Mouse (Mus musculus) spleen, adult 18-20 months (tissue): ENCODE data around the gene C8b.

ENCODE experiments used
- DNase-seq, 2 experiments: peaks; one replicate each; pipeline ENCODE4 v3.0.0; 2022; ENCODE audit warnings: mixed read lengths in 2 of 2

The C8b gene

DNA sequence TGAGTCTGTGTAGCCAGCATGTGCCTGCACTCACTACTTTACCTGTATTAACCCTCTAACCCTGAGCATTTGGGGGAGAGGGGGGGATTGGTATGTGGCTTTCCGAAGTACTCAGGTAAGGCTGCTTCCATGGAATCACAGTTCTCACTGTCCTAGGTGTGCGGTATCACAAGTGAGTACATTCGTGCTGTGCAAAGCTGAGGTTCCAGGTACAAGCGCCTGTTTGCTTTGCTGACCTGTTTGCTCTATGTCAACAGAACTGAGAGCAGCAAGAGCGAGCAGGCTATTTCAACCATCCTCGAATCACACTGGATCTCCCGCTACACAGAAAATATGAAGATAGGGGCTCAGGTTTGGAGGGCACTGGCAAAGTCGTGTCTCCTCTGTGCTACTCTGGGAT lies at the start of gene C8b:
C8b (plus strand) TSS at position 253 of the 400 bp plus-strand sequence.
- DNase-seq = no peak

DNA sequence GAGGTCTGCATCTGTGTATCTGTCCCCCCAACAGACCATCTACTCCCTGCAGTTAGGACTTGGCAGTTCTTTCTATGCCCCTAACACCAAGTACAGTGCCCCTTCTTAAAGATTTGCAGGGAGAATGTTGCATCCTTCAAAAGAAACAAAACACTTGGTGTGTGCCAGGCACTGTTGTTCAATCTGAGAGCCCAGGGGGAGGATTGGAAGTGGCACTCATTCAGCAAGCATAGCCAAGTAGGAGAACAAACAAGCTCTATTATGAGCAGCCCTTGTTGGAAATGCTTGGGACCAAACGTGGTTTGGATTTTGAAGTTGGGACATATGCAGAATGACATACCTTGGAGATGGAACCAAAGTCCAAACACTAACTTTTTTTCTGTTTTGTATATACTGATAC lies 49.6 kb upstream of the C8b start:
- no peak for DNase-seq

DNA sequence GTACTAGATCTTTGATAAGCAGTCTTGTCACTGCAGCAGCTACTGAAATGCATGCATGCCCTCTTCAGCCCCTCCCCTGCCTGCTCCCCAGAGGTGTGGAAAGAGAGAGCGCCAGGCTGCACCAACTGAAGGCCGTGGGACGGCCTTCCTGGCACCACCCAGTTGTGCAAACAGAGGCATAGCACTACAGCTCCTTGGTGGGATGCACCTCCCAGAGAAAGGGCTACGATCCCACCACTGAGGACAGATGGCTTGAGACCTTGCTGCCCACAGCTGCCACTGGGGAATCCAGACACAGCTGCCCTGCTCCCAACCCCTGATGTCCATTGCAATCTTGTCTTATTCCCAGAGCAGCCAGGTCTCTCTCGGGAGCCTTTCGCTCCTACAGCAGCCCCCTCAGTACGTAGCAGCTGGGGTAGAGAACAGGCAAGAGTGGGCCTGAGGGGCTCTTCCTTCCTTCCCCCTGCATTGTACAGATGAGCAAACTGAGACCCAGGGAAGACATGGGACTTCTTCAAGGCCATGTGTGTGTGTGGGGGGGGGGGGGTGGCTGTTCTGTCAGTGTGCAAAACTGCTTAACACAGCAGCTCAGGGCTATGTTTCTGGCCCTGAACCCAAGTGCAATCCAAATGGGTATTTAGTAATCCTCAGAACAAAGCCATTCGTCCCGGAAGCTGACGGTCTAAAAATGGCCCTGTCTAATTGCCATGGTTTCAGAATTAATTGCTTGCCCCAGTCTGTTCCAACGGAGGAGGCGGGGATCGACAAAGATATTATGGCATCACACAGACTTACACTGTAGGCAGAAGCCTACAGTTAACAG lies 46.9 kb upstream of the C8b start:
- DNase-seq = no peak

DNA sequence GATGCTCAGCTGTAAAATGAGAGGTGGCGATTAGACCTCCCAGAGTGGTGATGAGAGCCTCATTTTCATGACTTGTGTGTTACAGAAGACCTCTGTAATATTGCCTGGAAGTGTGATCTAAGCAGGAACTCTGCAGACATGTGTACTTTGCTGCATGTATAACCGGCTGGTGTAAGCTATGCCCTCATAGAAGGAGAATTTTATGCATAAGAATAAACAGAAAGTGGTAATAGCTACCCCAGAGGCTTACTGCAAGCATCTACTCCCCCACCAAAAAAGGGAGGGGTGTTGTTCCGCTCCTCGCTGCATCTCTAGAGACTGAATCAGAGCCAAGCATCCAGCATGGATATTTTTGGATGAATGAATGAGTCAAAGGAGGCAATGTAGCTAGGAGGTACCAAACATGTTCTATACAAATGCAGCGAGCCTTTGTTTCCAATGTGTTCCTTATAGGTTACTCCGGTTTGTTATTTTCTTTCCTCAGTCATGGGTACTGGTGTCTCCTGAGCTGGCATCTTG lies 42.5 kb upstream of the C8b start:
- DNase-seq = no peak

DNA sequence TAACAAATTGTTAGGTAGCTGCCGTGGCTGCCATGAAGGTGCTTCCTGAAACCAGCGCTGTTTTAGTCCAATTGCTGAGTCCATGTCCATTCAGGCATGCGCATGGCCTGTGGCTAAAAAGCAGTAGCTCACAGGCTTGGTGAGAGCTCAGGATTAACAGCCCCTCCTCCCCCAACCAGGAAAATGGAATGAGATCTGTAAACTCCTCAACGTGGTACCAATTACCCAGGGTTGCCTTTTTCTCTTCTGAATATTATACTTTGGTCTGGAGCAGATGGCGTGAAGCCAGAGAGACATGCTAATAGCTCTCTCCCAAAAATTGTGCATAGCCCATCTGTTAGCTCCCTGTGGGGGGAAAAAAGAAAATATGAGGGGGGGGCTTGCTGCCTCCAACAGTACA lies 41.9 kb upstream of the C8b start:
- DNase-seq = no peak

DNA sequence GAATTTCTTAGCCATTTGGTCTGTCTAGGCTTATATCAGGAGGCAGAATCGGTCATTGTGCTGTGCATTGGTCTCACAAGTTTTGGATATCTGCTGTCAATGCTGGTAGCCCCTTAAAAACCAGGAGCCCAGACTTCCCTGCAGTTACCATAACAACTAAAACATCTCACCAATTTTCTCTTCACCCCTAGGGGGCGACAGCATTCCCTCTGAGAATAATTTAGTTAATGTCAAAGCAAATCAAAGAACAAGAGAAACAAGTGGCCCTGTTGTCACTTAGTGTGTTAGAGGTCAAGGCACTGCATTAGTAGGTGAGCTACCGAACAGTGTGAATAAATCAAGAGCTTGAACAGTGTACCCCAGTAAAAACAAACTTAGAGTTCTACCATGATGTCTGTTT lies 40.4 kb upstream of the C8b start:
- DNase-seq = no peak

DNA sequence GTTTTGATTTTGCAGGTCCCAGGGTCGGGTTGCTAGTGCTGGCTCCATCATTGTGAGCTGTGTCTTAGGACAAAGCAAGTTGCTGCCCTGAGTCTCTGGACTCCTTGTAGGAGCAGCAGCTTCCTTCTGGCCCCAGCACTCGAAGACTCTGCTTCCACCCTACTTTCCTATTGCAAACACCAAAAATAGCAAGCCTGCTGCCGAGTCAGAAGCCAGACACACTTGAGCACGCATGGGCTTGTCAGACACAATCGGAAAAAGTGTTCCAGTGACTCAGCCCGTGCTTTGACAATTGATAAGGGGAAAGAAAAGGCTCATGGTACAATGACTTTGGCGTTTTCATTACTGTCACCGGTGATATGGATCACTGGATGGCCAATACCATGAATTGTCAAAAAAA lies 36.9 kb upstream of the C8b start:
- DNase-seq = no peak

DNA sequence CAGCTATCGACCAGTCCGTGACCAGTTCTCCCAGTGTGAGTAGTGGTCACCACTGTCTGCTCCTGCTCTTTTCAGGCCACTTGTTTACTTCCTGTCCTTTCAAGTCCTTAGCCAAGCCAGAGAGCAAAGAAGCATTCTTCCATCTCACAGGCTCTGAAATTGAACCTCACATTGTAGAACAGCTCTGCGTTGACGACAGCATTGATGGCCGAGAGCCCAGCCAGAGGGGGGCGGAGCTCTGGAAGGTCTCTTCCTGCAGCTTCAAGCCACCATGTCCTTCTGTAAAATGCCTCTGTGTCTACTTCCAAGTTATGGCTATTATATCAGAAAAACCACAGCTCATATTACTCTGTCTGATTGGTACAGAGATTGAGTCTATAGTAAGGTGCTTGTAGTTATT lies 19.6 kb upstream of the C8b start:
- no peak for DNase-seq

DNA sequence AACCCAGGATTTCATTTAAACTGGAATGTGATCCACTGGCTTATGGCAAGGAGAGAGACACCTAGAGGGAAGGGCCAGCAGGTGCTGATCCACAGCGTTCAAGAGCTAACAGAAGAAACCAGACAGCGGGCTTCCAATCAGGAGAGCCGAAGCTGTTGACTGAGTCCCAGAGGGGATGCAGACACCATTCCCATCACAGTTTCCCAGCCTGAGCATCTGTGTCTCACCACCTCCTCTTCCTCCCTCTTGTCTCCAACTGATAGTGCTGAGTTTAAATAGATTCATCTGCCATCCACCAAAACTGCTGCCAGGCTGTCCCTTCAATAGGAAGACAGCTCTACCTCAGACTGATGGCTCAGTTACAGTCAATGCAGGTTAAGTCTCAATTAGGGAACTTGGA lies 12.0 kb upstream of the C8b start:
- no peak for DNase-seq

DNA sequence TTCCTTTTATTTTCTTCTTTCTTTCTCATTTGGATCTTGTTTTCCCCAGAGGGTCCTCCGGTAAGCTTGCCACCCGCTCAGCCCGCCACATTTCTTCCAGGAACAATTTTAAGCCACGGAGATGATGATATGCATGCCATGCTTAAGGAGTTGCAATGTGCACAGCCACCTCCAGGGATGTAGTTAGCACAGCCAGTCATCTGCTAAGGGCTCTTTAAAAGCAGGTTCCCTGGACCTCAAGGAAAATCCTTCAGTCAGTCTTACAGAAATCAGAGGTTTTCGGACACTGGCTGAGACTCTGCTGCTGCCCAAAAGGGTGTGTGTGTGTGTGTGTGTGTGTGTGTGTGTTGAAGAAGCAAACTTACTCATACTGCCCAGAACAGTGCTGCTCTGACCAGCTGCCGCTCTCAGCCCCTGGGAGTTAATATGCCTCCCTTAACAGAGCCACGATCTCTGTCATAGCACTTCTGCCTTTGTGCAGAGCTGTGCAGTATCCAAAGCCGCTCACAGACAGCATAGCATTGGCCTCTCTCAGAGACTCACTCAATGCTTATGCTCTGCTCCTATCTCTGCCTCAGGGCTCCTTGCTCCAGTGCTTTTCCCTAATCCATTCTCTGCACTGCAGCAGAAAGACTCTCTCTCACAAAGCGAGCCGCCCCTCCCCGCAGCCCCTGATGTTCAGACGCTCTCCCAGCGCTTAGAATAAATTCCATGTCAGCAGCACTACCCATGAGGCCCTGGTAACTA lies 5.1 kb upstream of the C8b start:
- DNase-seq = no peak

DNA sequence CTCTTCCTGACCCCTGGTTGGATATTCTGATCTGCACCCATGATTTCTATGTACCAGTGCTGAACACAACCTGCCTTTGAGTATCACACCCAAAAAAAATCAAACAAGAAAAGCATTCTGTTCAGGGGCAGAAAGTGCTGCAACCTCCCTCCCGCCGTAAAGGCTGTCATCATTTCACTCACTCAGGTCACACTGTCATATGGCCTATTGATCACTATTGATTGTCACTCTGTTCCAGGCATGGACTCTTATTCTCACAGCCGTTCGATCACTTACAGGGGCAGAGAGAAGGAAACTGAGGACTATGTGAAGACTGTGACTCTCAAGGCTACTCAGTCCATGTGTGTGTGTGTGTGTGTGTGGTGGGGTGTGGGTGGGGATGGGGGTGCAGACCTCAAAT lies 2.1 kb downstream of the C8b start:
- no peak for DNase-seq

DNA sequence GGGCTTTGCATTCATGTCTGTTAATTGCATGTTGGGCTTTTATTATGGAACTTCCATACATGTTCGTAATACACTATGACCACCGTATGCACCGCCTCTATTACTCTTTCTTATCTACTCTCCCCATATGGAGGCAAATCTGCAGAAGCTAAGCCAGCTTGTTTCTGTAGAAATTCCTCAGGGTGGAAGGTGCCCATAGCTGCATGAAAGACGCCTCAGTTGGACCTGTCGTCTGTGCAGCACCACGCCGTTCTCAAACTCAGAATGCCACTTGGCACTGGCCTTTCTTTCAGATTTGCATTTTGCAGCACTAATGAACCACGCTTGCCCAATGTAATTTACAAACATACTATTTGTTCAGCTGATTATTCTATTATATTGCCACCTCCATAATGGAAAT lies 3.5 kb downstream of the C8b start:
- DNase-seq = no peak

DNA sequence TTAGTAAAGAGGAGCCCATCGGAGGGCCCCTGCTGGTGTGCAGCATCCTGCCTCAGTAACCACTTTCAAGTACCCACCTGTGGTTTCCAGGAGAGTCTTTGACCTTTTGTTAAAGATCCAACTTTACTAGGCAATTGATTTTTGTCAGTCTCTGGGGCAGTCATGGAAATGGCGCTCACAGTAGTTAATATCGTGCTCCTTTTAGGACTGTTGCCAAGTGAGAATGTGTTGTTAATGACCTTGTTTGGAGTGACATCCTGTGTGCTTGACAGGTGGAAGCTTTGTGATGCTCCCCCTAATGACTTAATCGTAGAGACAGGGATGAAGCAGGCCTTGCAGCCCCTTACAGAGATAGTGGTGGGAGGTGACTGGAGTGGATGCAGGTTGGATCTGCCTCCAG lies 4.2 kb downstream of the C8b start:
- DNase-seq = no peak

DNA sequence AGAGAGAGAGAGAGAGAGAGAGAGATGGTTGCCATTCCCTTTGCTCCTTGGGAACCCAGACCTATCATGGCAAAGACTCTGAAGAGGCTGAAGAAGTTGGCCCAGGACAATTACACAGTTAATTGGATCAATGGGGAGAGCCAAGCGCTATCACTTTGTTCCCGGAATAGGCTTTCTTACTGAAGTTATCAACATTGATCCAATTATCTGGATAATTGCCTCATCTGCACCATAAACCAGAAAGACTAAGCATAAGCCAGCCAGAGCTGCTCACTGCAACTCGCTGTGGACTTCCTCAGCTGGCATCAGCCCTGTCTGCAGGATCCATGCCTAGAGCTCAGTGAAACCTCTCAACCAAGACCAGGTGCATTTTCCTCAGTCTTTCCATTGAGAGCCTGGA lies 9.5 kb downstream of the C8b start:
- DNase-seq = no peak

DNA sequence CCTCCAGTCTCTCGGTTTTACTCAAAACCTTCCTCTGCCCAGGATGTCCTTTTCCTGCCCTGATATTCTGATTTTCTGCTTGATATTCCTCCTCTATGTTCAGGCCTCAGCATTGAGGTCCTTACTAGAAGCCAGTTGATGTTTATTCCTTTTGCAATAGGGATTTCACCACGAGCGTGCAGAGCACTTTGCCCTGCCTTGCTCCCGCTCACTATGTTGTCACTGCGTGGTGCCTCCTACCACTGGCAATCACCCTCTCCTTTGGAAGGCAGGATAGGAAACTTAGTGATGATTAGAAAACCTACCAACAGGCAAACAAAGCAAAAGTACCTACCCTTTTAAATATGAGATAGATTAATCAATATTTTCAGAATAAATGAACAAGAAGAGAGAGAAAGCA lies 13.3 kb downstream of the C8b start:
- no peak for DNase-seq

DNA sequence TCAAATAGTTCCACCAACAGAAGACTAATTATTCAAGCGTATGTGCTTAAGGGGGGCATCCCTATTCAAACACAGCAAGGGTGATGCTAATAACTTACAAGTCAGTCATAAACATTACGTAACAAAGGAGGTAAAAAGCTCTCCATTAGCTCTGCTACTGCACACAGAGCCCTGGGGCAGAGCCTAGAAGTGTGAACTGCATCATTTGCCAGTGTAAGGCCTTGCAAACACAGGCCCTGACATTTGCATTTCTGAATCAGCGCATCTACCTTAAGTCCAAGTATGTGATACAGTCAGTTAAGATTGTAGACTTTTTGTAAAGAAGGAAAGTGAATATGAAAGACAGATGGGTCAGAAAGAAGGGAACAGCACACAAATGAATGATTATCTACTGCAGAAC lies 15.3 kb downstream of the C8b start:
- no peak for DNase-seq

DNA sequence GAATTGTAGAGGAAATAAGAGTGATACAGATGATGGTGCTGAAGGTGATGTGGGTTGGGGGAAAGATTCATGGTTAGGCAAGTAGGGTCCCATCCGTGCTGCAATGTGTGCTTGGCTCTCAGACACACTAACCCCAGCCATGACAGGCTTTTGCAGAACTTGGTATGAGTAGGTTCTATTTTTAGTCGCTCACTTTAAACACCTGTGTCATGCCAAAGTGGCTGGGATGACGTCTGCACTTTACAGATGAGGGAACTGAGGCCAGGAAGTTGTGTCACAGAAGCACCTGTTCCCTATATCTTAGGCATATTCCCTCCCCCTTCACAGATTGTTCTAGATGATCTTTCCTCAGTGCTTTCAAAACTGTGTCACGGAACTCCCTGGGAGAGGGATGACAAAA lies 16.2 kb downstream of the C8b start:
- DNase-seq = no peak

DNA sequence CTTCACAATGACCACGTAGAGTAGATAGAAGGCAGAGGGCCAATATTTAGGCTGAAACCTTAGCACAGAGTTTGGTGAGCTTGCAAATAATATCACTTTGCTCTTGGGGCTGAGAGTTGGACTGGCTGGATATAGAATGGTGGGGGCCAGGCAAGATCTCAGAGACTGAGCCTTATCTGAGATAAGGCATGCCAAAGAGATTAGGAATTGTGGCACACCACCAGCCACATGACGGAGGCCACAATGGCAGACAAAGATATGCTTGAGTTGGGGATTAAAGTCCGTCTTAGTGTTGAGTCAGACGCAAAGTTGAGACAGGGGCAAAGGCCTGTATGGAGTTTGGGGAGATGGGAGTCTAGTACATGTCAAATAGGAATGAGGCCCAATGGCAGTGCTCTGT lies 26.0 kb downstream of the C8b start:
- DNase-seq = no peak

DNA sequence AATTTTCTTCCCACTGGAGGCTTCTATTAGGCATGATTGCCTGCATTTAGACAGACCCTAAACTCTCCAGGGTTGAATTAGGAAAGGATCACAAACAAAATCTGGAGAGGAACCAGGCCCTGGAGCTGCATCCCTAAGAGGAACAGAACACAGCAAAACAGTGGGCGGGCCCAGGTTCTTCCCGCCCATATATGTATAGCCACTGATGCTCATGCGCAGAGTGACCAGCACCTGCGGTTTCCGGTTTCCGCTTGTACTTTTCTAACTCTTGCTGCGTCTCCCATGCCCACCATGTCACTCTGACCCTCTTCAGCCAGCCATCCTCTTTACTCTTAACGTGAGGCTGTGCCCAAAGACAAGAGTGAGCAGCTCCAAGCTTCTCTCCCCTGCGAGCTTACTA lies 32.8 kb downstream of the C8b start:
- no peak for DNase-seq

DNA sequence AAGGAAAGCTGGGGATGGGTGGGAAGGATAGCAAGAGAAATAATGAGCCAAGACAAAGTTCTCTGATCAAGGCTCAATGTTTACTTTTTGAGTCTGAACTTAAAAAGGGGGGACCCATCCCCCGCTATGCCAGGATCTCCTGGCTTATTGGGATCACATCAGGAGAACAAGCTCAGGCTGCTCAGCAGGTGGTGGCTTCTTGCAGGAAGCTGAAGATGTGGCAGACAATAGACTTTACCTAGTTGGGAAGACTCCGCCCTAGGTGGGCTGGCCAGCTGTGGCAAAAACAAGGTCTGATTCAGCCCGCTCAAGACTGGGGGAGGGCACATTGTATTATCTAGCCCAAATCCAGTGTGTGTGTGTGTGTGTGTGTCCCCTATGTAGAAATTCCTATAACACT lies 35.5 kb downstream of the C8b start:
- DNase-seq = no peak

DNA sequence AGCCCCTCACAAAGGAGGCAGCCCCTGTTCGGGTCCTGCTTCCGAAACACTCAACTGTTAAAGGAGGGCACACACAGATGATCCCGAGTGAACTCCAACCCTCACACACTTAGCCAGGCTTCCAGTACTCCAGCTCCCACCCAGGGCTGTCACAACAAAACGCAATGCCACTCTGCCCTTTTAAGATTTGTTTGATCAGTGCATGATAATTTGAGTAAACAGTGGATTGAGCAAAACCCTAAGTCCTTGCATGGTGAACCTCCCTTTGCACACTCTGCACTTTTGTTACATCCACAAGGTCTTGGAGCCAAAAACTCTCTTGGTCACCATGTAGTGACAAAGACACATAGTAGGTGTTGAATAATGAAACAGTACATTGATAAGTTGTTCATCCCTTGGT lies 38.0 kb downstream of the C8b start:
- DNase-seq = no peak

DNA sequence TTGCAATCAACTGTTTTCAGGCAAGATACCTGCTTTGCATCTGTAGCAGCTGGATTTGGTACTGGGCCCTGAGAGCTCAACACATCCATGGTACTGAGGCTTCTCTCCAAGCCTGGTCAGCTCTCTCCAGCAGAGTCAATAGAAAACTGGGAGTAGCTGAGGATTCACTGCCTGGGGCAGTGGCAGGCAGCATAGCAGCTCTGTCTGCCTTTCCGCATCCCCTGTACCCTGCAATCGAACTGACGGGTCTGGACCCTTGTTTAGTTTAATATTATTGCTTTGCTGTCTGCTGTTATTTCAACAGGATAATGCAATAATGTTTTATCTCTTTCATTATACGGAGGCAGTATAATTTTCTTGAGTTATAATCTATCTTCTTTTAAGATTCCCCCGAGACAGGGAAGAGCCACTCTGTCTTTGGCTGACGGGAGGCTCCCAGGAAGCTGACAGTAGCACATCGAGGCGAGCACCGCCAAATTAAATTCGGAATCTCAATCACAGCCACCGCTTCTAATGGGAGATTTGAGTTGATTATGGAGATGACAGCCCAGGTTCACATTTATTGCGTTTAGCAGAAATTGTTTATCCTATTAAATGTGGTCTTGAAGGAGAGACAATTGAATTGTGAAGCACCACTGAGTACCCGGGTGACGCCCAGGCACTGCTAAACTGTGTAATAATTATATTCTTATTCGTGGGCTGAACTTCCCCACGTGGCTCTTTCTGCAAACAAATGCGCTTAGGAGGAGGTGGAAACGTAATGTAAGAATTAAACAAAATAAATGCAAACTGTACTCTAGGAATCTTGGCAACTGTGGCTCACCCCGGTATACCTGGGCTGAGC lies 39.5 kb downstream of the C8b start:
- DNase-seq = no peak

DNA sequence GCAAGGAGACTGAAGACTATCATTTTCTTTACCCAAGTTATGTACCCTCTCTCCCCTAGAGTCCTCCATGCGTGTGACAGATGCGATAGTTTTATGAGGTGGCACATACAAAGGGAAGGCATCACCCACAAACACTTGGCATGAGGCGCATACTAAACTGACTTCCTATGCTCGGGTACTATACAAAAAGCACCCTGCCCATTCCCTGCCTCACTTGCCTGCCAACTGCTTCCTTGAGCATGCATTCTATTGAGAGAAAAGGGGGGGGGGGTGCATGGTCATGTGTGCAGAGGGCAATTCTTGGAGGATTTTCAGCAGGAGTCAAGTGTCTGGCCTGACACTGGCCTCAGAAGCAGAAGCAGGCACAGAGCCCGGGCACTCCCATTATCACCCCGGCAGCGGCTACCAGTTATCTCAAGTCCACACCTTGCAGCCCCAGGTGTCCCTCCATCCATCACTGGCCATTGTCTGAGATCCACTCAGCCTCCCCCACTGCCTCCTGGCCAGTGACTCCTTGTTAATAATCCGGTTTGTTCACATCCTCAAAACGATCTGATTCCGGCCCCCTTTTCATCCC lies 44.7 kb downstream of the C8b start:
- no peak for DNase-seq
